Mouse (Mus musculus): Measurements from ENCODE around the gene Myocos. TPM values are rescaled to one million over a fixed set of nuclear protein-coding genes. Genes with fewer than 3 reads are reported as not detected.
A peak's percentile ranks its signal among the peaks of the same experiment; 100 is the strongest.

Myocos gene
- total RNA-seq, 2 experiments from 2014 or later = not detected

- DNase-seq (ENCODE audit: low spot score in 2 of 2) = peak in 1 of 2 experiments; percentile 23
Measured at GRCm38 (mm10) chr1:162615511-162615910, 42.5 kb downstream of the Myocos start.

- no peak for DNase-seq (ENCODE audit: low spot score in 2 of 2)
Measured at GRCm38 (mm10) chr1:162611191-162611590, 46.8 kb downstream of the Myocos start.

- no peak for DNase-seq (ENCODE audit: low spot score in 2 of 2)
Measured at GRCm38 (mm10) chr1:162609633-162610250, 48.3 kb downstream of the Myocos start.

- no peak for DNase-seq (ENCODE audit: low spot score in 2 of 2)
Measured at GRCm38 (mm10) chr1:162608127-162608526, 49.9 kb downstream of the Myocos start.

GRCm38 (mm10) chr1:162601288-162601687 lies 56.7 kb downstream of the Myocos start:
- no peak for DNase-seq (ENCODE audit: low spot score in 2 of 2)

- no peak for DNase-seq (ENCODE audit: low spot score in 2 of 2)
Measured at GRCm38 (mm10) chr1:162599617-162600016, 58.4 kb downstream of the Myocos start.

GRCm38 (mm10) chr1:162597379-162598102 lies 60.5 kb downstream of the Myocos start:
- DNase-seq (ENCODE audit: low spot score in 2 of 2) = no peak

Small RNAs within 50 kb of the gene (microRNA-seq; reads per million reads assigned to microRNA genes)
- gene Gm27616 = 0.20 to 0.74 reads per million in 2 experiments

Other genes with a start within 250 kb of the Myocos start
- 10 to 100 TPM; 80.5 to 80.9 TPM for gene Dnm3, start 180.2 kb downstream of the Myocos start, total RNA-seq (2021)
- 10 to 100 TPM; 11.4 to 13.0 TPM for gene Mettl13, start 109.7 kb downstream of the Myocos start, total RNA-seq (2021)
- 100 to 1,000 TPM; 103 to 109 TPM for gene Vamp4, start 87.7 kb downstream of the Myocos start, total RNA-seq (2021)
- gene Myoc, start 19.1 kb downstream of the Myocos start, total RNA-seq (2021) = 1 to 10 TPM; 2.6 to 4.0 TPM
- 100 to 1,000 TPM; 184 to 186 TPM for gene Prrc2c, start 82.3 kb upstream of the Myocos start, total RNA-seq (2021)
- not detected for gene Fmo4, start 155.8 kb upstream of the Myocos start, total RNA-seq (2021)
- gene Fmo1, start 208.4 kb upstream of the Myocos start, total RNA-seq (2021) = 1 to 10 TPM; 7.3 to 8.6 TPM
- gene Fmo2, start 240.5 kb upstream of the Myocos start, total RNA-seq (2021) = 1 to 10 TPM; 3.2 to 5.5 TPM